Mouse (Mus musculus): ENCODE data around the gene Ptcra.
A peak's percentile ranks its signal among the peaks of the same experiment; 100 is the strongest.
"Not testable (repeated sequence)": the region's sequence is repeated elsewhere in the genome, so short reads cannot be mapped to it uniquely, and the experiment has no call there.

Ptcra gene

GRCm38 (mm10) chr17:46771025-46771424 lies 7.5 kb upstream of the Ptcra start:
- no peak for DNase-seq

- no peak for DNase-seq
Measured at GRCm38 (mm10) chr17:46770546-46770945, 7.0 kb upstream of the Ptcra start.

GRCm38 (mm10) chr17:46767868-46768267 lies 4.4 kb upstream of the Ptcra start:
- DNase-seq: peak; percentile 75

GRCm38 (mm10) chr17:46764916-46765315 lies 1.4 kb upstream of the Ptcra start:
- not testable (repeated sequence) for DNase-seq

- no peak for DNase-seq
Measured at GRCm38 (mm10) chr17:46758753-46759152, 4.8 kb downstream of the Ptcra start.

GRCm38 (mm10) chr17:46751794-46752556 lies 11.5 kb downstream of the Ptcra start, which contains the start of gene Cnpy3:
Gene Cnpy3 (minus strand): TSS chr17:46752214.
- peak; percentile 99 for DNase-seq

GRCm38 (mm10) chr17:46751056-46751793 lies 12.3 kb downstream of the Ptcra start:
- DNase-seq: peak; percentile 76

- DNase-seq: no peak
Measured at GRCm38 (mm10) chr17:46750580-46750979, 12.9 kb downstream of the Ptcra start.

- no peak for DNase-seq
Measured at GRCm38 (mm10) chr17:46749282-46749681, 14.2 kb downstream of the Ptcra start.

GRCm38 (mm10) chr17:46747806-46748205 lies 15.7 kb downstream of the Ptcra start:
- no peak for DNase-seq

- DNase-seq: peak; percentile 39
Measured at GRCm38 (mm10) chr17:46747234-46747633, 16.3 kb downstream of the Ptcra start.

- no peak for DNase-seq
Measured at GRCm38 (mm10) chr17:46745506-46745905, 18.0 kb downstream of the Ptcra start.

- peak; percentile 76 for DNase-seq
Measured at GRCm38 (mm10) chr17:46742986-46743385, 20.5 kb downstream of the Ptcra start.

GRCm38 (mm10) chr17:46741305-46741704 lies 22.2 kb downstream of the Ptcra start:
- no peak for DNase-seq

- peak; percentile 27 for DNase-seq
Measured at GRCm38 (mm10) chr17:46736160-46736559, 27.4 kb downstream of the Ptcra start.

- DNase-seq: no peak
Measured at GRCm38 (mm10) chr17:46735287-46735686, 28.2 kb downstream of the Ptcra start.

- no peak for DNase-seq
Measured at GRCm38 (mm10) chr17:46734055-46734454, 29.5 kb downstream of the Ptcra start.

GRCm38 (mm10) chr17:46728904-46729318 lies 34.6 kb downstream of the Ptcra start, which contains the start of gene Gnmt:
Gene Gnmt (minus strand): TSS chr17:46729168.
- DNase-seq: peak; percentile 81

- DNase-seq: no peak
Measured at GRCm38 (mm10) chr17:46728496-46728895, 35.0 kb downstream of the Ptcra start.

- peak; percentile 67 for DNase-seq
Measured at GRCm38 (mm10) chr17:46728021-46728420, 35.5 kb downstream of the Ptcra start.

- DNase-seq: no peak
Measured at GRCm38 (mm10) chr17:46727271-46727670, 36.2 kb downstream of the Ptcra start.

GRCm38 (mm10) chr17:46725731-46726645 lies 37.5 kb downstream of the Ptcra start:
- DNase-seq: no peak

GRCm38 (mm10) chr17:46725273-46725672 lies 38.2 kb downstream of the Ptcra start:
- peak; percentile 53 for DNase-seq
